Mouse (Mus musculus) midbrain, embryonic 16.5 days (tissue): Measurements from ENCODE around the gene 4931429L15Rik. TPM values are rescaled to one million over a fixed set of nuclear protein-coding genes. Genes with fewer than 3 reads are reported as not detected.
A peak's percentile ranks its signal among the peaks of the same experiment; 100 is the strongest.

ENCODE experiments used
- ATAC-seq: fragments of 200-750 bp; cut with Nextera tagmentation; 2 replicates; pipeline ENCODE4 v1.8.0; 2017; ENCODE audit warnings: moderate TSS enrichment
- H3K27ac ChIP-seq: fragments of 300-500 bp; sonication (generic); 2 replicates; pipeline ENCODE4 v1.5.1; 2014; ENCODE audit warnings: mild to moderate bottlenecking, low read length, mixed read lengths
- H3K27me3 ChIP-seq: fragments of 300-500 bp; sonication (generic); 2 replicates; pipeline ENCODE4 v1.6.1; 2014; ENCODE audit warnings: low read depth, low read length, mixed read lengths; ENCODE audit not compliant: control insufficient read depth, insufficient read depth
- H3K36me3 ChIP-seq: fragments of 300-500 bp; sonication (generic); 2 replicates; pipeline ENCODE4 v1.6.1; 2014; ENCODE audit warnings: mild to moderate bottlenecking, low read length, moderate library complexity, mixed read lengths; ENCODE audit not compliant: control insufficient read depth, insufficient read depth
- H3K4me1 ChIP-seq: fragments of 300-500 bp; sonication (generic); 2 replicates; pipeline ENCODE4 v1.6.1; 2014; ENCODE audit warnings: mild to moderate bottlenecking, low read length, mixed read lengths; ENCODE audit not compliant: control insufficient read depth, insufficient read depth
- H3K4me2 ChIP-seq: fragments of 300-500 bp; sonication (generic); 2 replicates; pipeline ENCODE4 v1.6.1; 2014; ENCODE audit warnings: mild to moderate bottlenecking, low read length, mixed read lengths
- H3K4me3 ChIP-seq: fragments of 300-500 bp; sonication (generic); 2 replicates; pipeline ENCODE4 v1.5.1; 2014; ENCODE audit warnings: low read depth, mild to moderate bottlenecking, low read length, moderate library complexity, mixed read lengths
- H3K9ac ChIP-seq: fragments of 300-500 bp; sonication (generic); 2 replicates; pipeline ENCODE4 v1.6.1; 2014; ENCODE audit warnings: low read depth, low read length, mixed read lengths
- H3K9me3 ChIP-seq: fragments of 300-500 bp; sonication (generic); replicated peaks from 2 replicates; pipeline ENCODE4 v1.6.1; 2014; ENCODE audit warnings: mild to moderate bottlenecking, low read length, mixed read lengths; ENCODE audit not compliant: control insufficient read depth, poor library complexity, severe bottlenecking
- WGBS: fragments of 180-500 bp; shearing (Covaris S2); extraction: QIAGEN DNeasy Blood & Tissue Kit; methylation state at CpG from one replicate; pipeline ENCODE4 v1.1.7; 2014; 5-methylcytosine and 5-hydroxymethylcytosine counted together
- polyA plus RNA-seq: library from polyadenylated mRNA; unstranded; fragments of >200 nt; fragmentation: Nextera tagmentation; extraction: Ambion mirVana; gene quantifications from 2 replicates; pipeline ENCODE4 v1.2.1, GENCODE M21; 2015

4931429L15Rik gene
- polyA plus RNA-seq, 1 experiment from 2014 or later = not detected

DNA sequence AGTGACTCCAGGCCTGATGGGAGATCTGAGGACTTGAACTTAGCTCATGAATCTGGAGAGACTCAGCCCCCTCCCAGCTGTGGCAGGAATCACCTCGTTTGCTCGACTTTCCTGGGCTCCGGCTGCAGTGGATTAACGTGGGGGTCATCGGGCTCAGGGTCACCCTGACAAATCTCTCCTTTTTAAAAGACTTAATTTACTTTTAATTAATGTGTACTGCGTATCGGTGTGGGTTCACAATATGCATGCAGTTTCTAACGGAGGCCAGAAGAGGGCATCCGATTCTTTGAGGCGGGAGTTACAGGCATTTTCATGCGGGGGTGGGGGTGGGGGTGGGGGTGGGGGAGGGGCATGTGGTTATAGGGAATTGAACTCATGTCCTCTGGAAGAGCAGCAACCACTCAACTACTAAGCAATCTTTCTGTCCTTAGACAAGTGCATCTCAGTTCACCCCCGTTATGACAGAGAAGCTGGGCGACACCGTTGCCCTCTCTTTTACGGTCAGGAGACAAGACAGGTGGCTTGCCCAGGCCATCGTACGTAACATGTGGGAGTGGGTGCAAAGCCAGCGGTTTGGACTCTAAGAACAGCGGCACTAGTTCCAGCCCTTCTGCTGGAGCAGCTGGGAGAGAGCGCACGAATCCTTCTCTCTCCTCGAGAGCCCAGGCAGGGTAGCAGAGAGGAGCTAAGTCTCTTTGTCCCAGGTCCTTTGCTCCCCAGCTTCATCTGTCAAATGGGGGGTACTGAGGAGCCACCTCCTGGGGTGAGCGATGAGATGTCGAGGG, 10.2 kb upstream of the 4931429L15Rik start:
- Histone ChIP-seq H3K4me1 (peaks cover 15% of the 10 kb centered on the region), H3K27me3 (no peaks in the 10 kb centered on the region), H3K36me3 (no peaks in the 10 kb centered on the region), H3K9ac (no peak overlapping the region), H3K27ac (no peak overlapping the region), H3K9me3 (no peaks in the 10 kb centered on the region), H3K4me2 (no peak overlapping the region), H3K4me3 (no peak overlapping the region)
- ATAC-seq = no peak; the same call in 1 of the 2 replicates
- 13% methylated on average over 24 of the region's 24 CpGs for WGBS

DNA sequence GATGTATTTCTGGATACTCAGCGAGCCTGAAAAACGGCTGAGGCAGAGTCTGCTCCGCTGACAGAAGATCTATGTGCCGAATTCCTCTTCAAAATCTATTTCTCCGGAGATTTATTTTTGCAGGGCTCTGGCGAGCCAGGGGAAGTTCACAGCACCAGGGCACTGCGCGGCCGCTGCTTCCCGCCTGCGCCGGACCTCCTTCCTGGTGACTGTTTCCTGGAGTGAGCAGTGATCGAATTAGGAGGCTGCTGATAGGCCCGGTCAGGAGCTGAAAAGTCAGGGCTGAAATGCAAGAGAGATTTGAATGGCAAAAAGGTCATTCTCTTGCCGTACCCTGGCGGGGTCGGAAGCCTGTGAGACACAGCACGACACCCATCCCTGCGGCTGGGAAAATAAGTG, 9.5 kb upstream of the 4931429L15Rik start:
- 2% methylated on average over 19 of the region's 19 CpGs for WGBS
- Histone ChIP-seq H3K4me3 (peak overlapping the region; percentile 9; the same call in 1 of the 2 replicates), H3K9ac (peak overlapping the region; percentile 62), H3K27ac (peak overlapping the region; percentile 51), H3K9me3 (no peaks in the 10 kb centered on the region), H3K4me2 (peak overlapping the region; percentile 38), H3K27me3 (no peaks in the 10 kb centered on the region), H3K4me1 (peaks cover 15% of the 10 kb centered on the region), H3K36me3 (no peaks in the 10 kb centered on the region)
- ATAC-seq = peak; percentile 43; the same call in 1 of the 2 replicates

DNA sequence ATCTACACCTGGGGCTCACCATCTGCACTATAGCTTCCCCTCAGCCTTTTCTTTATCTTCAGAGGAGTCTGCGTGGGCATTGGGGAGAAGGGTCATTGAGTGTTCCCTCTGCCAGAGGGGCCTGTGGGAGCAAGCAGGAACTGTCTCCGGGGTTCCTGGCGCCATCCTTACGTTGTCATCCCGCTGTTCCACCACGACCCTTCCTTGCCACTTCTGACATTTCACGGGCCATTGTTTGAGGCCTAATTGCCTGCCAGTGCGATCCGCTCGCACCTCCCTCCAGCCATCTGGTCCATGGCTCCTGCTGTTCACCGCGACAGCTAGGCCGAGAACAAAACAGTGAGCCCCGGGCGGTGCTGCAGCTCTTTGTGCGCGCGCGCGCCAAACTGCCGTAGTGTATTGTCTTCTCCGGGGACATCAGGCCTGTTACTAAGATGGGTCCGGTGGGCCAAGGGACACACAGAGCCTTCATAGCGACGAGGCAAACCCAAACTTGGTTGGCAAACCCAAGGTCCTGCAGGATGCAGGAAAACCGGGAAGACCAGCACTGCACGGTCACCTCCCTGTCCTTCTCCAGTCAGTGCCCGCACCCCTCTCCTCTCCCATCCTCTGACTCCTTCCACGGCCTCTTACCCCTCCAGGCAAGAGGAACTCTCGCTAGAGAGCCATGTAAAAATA, 8.9 kb upstream of the 4931429L15Rik start:
- Histone ChIP-seq H3K27me3 (no peaks in the 10 kb centered on the region), H3K4me2 (peak overlapping the region; percentile 38), H3K9ac (peak overlapping the region; percentile 62), H3K36me3 (no peaks in the 10 kb centered on the region), H3K9me3 (no peaks in the 10 kb centered on the region), H3K4me1 (peaks cover 15% of the 10 kb centered on the region), H3K27ac (peak overlapping the region; percentile 51), H3K4me3 (peak overlapping the region; percentile 9; the same call in 1 of the 2 replicates)
- peak; percentile 75 for ATAC-seq
- WGBS = 2% methylated on average over 30 of the region's 30 CpGs

DNA sequence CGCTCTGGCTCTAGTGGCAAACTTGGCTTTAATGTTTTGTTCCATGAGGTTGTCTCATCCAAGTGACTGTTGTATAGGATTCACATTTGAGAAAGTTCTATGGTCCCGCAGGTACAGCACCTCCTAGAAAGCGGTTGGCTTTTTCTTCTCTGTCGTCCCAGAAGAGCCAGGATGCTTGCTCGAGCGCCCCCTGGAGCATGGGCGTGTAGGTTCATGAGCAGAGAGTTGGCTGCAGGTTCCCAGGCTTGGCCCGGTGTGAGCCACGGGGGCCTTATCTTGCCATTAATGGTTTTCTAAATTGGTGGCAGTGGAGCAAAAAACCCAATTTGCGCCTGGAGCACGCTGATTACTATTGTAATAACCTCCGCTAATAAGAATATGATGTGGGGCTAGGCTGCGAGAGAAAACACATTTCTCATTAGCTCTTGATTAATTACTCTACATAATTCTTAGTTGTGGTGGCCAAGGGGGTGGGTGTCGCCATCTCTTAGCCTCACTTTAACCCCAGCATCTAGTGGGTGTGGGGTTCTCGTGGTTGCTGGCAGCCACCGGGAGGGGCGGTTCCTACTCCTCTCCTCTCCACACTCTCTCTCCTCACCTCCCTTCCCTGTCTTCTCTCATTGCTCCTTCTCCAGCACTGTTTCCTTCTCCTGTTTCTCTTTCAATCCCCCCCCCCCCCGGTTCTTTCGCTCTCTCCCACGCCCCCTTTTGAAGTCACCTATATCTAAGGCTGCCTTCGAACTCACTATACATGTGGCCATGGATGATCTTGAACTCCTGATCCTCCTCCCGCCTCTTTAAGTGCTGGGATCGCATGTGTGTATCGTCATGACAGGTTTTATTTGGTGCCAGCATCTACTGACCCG, 8.2 kb upstream of the 4931429L15Rik start:
- Histone ChIP-seq H3K27ac (peak overlapping the region; percentile 51), H3K9me3 (no peaks in the 10 kb centered on the region), H3K4me1 (peaks cover 15% of the 10 kb centered on the region), H3K27me3 (no peaks in the 10 kb centered on the region), H3K4me3 (no peak overlapping the region), H3K9ac (peak overlapping the region; percentile 62), H3K4me2 (peak overlapping the region; percentile 38; the same call in 1 of the 2 replicates), H3K36me3 (no peaks in the 10 kb centered on the region)
- ATAC-seq = 0 out of 2 replicates have a peak, but pooled peaks have one; percentile 11
- 53% methylated on average over 25 of the region's 25 CpGs for WGBS

DNA sequence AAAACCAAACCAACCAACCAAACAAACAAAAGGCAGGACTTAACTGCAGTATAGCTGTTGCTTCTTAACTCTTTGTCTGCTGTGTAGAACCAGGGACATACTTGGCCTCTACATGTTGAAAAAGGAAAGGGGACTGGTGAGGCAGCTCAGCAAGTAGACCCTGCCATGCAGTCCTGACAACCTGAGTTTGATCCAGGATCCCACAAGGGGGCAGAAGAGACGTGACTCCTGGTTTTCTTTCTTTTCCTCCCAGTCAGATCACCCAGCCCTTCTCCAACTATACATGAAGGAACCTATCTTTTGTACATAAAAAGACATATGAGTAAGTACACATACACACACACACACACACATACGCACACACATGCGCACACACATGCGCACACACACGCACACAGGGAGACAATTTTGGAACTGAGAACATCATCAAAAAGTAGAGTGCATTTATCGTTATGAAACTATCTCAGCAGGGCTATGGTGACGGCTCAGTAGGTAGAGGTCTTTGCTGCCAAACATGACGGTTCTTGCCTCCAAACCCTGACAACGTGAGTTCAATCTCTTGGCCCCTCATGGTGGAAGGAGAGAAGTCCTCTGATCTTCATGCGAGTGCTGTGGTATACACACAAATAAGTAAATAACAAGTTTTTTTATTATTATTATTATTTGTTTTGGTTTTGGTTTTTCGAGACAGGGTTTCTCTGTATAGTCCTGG, 7.1 kb upstream of the 4931429L15Rik start:
- Histone ChIP-seq H3K4me1 (peaks cover 15% of the 10 kb centered on the region), H3K27me3 (no peaks in the 10 kb centered on the region), H3K4me2 (no peak overlapping the region), H3K4me3 (no peak overlapping the region), H3K9me3 (no peaks in the 10 kb centered on the region), H3K36me3 (no peaks in the 10 kb centered on the region), H3K9ac (no peak overlapping the region), H3K27ac (no peak overlapping the region)
- 90% methylated on average over 11 of the region's 11 CpGs for WGBS
- no peak for ATAC-seq

DNA sequence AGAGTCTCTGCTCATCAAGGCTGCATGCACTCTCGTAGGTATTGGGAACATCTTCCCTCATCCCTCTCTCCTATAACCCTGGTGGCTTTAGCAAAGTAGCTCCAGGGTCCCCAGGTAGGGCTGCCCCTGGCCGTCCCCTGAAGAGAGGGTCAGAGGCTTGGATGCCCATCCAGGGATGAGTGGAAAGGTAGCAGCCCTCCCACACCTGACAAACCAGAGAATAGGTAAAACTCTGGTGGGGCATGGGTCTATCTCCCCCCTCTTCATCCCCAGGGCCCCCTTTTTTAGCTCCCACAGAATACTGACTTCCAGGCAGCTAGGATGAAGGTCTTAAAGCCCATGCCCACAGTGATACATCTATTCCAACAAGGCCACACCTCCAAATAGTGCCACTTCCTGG, 675 bp upstream of the 4931429L15Rik start:
- H3K4me3 ChIP-seq = no peak overlapping the region
- H3K4me2 ChIP-seq = no peak overlapping the region
- no peaks in the 10 kb centered on the region for H3K36me3 ChIP-seq
- no peak for ATAC-seq
- peaks cover 11% of the 10 kb centered on the region for H3K4me1 ChIP-seq
- 92% methylated on average over 2 of the region's 2 CpGs for WGBS
- no peaks in the 10 kb centered on the region for H3K27me3 ChIP-seq
- H3K9ac ChIP-seq = no peak overlapping the region
- no peaks in the 10 kb centered on the region for H3K9me3 ChIP-seq
- no peak overlapping the region for H3K27ac ChIP-seq

DNA sequence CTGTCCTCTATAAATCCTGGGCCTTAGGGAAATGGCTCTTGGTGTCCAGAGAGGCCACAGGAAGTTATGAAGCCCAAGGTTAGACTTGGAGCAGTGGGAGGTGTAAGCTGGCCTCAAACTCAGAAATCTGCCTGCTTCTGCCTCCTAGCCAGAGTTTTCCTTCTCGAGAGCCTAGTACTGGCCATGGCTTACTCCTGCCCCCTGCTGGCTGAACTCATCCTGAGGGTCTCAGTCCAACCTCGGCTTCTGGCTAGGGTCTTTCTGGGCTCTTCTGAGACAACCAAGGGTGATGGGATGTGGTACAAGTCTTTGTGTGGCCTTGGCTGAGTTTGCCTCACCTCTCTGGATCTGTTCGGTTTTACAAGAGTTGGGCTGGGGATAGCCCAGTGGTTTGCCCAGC, 1.8 kb downstream of the 4931429L15Rik start:
- H3K4me1 ChIP-seq = peaks cover 16% of the 10 kb centered on the region
- H3K9me3 ChIP-seq = no peaks in the 10 kb centered on the region
- no peak for ATAC-seq
- WGBS = 89% methylated on average over 3 of the region's 3 CpGs
- no peak overlapping the region for H3K27ac ChIP-seq
- H3K4me3 ChIP-seq = no peak overlapping the region
- H3K9ac ChIP-seq = no peak overlapping the region
- no peaks in the 10 kb centered on the region for H3K36me3 ChIP-seq
- no peaks in the 10 kb centered on the region for H3K27me3 ChIP-seq
- H3K4me2 ChIP-seq = no peak overlapping the region

DNA sequence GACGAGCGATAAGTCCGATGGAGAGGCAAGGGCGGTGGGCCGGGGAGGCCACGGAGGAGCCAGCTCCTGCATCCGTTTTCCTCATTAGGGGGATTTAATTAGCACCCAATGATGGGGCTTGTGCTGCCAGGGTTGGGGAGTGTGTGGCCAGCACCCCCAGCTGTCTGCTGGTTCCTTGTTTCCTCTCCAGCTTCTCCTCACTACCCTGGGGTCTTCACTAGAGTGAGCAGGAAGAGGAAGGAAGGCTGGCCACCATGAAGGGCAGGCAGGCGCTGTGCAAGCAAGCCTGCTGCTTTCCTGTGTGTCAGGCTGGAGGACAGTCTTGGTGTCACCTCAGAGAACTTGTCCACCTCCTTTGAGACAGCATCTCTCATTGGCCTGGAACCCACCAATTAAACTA, 2.9 kb downstream of the 4931429L15Rik start:
- Histone ChIP-seq H3K36me3 (no peaks in the 10 kb centered on the region), H3K4me3 (no peak overlapping the region), H3K27me3 (no peaks in the 10 kb centered on the region), H3K9me3 (no peaks in the 10 kb centered on the region), H3K4me1 (peaks cover 16% of the 10 kb centered on the region), H3K4me2 (no peak overlapping the region), H3K9ac (no peak overlapping the region), H3K27ac (no peak overlapping the region)
- 50% methylated on average over 8 of the region's 8 CpGs for WGBS
- no peak for ATAC-seq
